7 mouse cellular contexts compared by ENCODE assay signal in the genomic region with DNA sequence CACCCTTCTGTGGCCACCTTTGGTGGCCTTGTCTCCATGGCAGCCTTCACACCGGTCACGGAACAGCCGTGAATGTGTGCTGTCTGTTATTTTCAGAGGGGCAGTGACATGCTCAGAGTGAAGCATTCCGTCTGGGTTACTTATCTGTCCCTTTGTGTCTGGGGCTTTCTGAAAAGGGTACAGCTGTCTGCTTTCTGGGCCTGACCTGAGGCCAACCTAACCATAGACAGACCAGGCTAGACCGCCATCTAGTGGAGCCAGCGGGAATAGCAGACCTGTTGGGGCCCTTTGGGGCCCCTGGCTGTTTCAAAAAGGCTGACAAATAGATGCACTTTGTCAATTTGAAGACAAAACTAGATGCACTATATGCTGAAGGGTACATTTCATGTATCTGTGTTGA. TPM values are rescaled to one million over a fixed set of nuclear protein-coding genes. Genes with fewer than 3 reads are reported as not detected.
A peak's percentile ranks its signal among the peaks of the same experiment; 100 is the strongest.
DNase-seq lines count a peak whose midpoint lies in the region; ATAC-seq and TF ChIP-seq lines count a peak whose summit lies in the region.

No protein-coding gene starts in this region.

- H3K4me1 ChIP-seq in intestine, embryonic 16.5 days (ENCODE audit: control insufficient read depth, insufficient read depth, low read length): peaks cover 17% of the 10 kb centered on the region; the same call in 1 of the 2 replicates
- H3K4me1 ChIP-seq in midbrain, postnatal 0 days (ENCODE audit: insufficient read depth, low read length): no peaks in the 10 kb centered on the region

- H3K4me2 ChIP-seq in intestine, embryonic 16.5 days (ENCODE audit: low read depth, low read length): no peak overlapping the region
- H3K4me2 ChIP-seq in midbrain, postnatal 0 days (ENCODE audit: low read depth, low read length, poor library complexity, severe bottlenecking): no peak overlapping the region

- H3K36me3 ChIP-seq in intestine, embryonic 16.5 days (ENCODE audit: control insufficient read depth, insufficient read depth, low read length): no peaks in the 10 kb centered on the region
- H3K36me3 ChIP-seq in midbrain, postnatal 0 days (ENCODE audit: insufficient read depth, low read length): peaks cover 17% of the 10 kb centered on the region; the same call in 1 of the 2 replicates

- intact Hi-C loops in left cerebral cortex, postnatal 36 days (cut with DNase I): loop anchor here (1.0 to 5.0 kb wide), 2 partner anchors 57 to 126 kb away; no protein-coding TSS in a partner anchor

- 10% methylated on average over 6 of the region's 6 CpGs for WGBS in intestine, embryonic 16.5 days
- WGBS in midbrain, postnatal 0 days: 12% methylated on average over 6 of the region's 6 CpGs

- no peaks in the 10 kb centered on the region for H3K9me3 ChIP-seq in intestine, embryonic 16.5 days (ENCODE audit: control insufficient read depth, low read length)
- H3K9me3 ChIP-seq in midbrain, postnatal 0 days (ENCODE audit: low read length): no peaks in the 10 kb centered on the region

- peak; percentile 36; the same call in 1 of the 2 replicates for ATAC-seq in intestine, embryonic 16.5 days
- ATAC-seq in midbrain, postnatal 0 days (ENCODE audit: low FRiP score): 0 out of 2 replicates have a peak, but pooled peaks have one; percentile 49

- TF ChIP-seq CTCF in midbrain, postnatal 0 days (IDR thresholded peaks at IDR 0.05): peak; percentile 83

- 0 out of 2 replicates have a peak overlapping the region, but pooled peaks have one; percentile 6 for H3K27ac ChIP-seq in intestine, embryonic 16.5 days (ENCODE audit: low read length)
- H3K27ac ChIP-seq in midbrain, postnatal 0 days (ENCODE audit: low read depth, low read length): no peak overlapping the region

- no peak overlapping the region for H3K4me3 ChIP-seq in intestine, embryonic 16.5 days (ENCODE audit: low read length)
- no peak overlapping the region for H3K4me3 ChIP-seq in midbrain, postnatal 0 days (ENCODE audit: low read depth, low read length)

- peak; percentile 78 for DNase-seq in adipocyte (ENCODE audit: low spot score)
- peak; percentile 54 to 58 for DNase-seq in cerebellum, postnatal 36 days
- DNase-seq in heart, adult 11 months: peak; percentile 97
- peak; percentile 43 to 64 for DNase-seq in left cerebral cortex, postnatal 36 days (ENCODE audit: low spot score in 2 of 2)
- peak; percentile 64 for DNase-seq in midbrain, postnatal 0 days (ENCODE audit: low spot score)
- DNase-seq in spleen, postnatal 14 days (ENCODE audit: low spot score in 2 of 2): peak; percentile 47 to 71

- H3K9ac ChIP-seq in intestine, embryonic 16.5 days (ENCODE audit: low read depth, low read length): no peak overlapping the region
- no peak overlapping the region for H3K9ac ChIP-seq in midbrain, postnatal 0 days (replicated peaks; ENCODE audit: low read length, poor library complexity, severe bottlenecking)

- H3K27me3 ChIP-seq in intestine, embryonic 16.5 days (replicated peaks; ENCODE audit: control insufficient read depth, insufficient read depth, low read length): no peaks in the 10 kb centered on the region
- H3K27me3 ChIP-seq in midbrain, postnatal 0 days (ENCODE audit: insufficient read depth, low read length): no peaks in the 10 kb centered on the region

RNA-seq across cellular contexts. Expression of a gene that starts 46.0 kb away (rescaled TPM):
- polyA plus RNA-seq in intestine, embryonic 16.5 days (2015; fragmentation: Nextera tagmentation; extraction: Ambion mirVana): 0.44 and 0.53 TPM in 2 replicates
- total RNA-seq in left cerebral cortex, postnatal 36 days (2021): not detected
- 0.19 TPM in 1 of 2 replicates, not detected in the other for total RNA-seq in midbrain, postnatal 0 days (2014; rRNA removed)
- polyA plus RNA-seq in midbrain, postnatal 0 days (2015; fragmentation: Nextera tagmentation; extraction: Ambion mirVana): 0.11 and 0.48 TPM in 2 replicates
